Comparison of ENCODE assay signal across 8 mouse cellular contexts in the genomic region with DNA sequence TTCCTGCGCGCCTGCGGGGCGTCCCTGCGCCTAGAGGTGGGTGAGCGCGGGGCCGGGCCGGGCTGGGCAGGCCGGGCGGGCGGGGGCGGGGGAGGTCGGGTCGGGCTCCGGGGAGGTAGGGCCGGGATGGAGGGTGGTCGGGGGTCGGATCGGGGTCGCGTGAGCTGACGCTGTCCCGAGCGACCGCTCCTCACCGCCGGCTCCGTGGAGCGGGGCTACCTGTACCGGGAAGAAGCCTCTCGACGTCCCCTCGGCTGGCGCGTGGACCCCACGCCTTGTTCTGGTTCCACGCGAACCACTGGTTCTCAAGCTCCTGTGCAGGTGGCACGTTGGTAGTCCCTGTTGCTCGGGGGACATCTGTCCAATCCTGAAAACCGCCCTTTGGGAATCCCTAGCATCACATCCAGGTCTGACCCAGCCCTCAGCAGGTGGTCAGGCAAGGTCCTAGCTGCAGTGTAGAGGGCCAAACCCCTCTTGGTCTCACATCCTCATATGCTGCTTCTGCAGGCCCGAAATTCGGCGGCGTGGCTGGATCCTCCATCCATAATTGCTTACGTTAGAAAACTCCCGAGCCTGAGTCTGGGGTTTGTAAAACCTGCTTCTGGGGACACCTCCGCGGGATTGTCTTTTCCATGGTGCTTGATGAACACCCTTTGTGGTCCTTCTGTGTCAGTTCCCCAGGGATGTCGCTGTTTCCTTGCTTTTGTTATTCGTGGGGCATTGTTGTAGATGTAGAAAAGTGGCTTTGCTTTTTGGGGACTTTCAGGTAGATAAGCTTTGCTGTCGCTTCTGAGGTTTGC. TPM values are rescaled to one million over a fixed set of nuclear protein-coding genes. Genes with fewer than 3 reads are reported as not detected.
A peak's percentile ranks its signal among the peaks of the same experiment; 100 is the strongest.
DNase-seq lines count a peak whose midpoint lies in the region; ATAC-seq and TF ChIP-seq lines count a peak whose summit lies in the region.

No protein-coding gene starts in this region.

- DNase-seq in liver, adult 2 months (ENCODE audit: extremely low read depth, low read depth, low spot score): no peak
- DNase-seq in liver (no peak), MEL-GATA-1-ER (ENCODE audit: extremely low read depth, low read depth) (peak; percentile 10)
- no peak for DNase-seq in gastrocnemius, adult 8-10 months (ENCODE audit: low spot score in 2 of 2)
- DNase-seq in frontal cortex, postnatal 36 days (ENCODE audit: low spot score in 2 of 2): no peak

- H3K4me1 ChIP-seq in liver, adult 2 months (ENCODE audit: control insufficient read depth, insufficient read depth, low read length): peaks cover 18% of the 10 kb centered on the region
- H3K4me1 ChIP-seq in cortical plate, adult 2 months (ENCODE audit: control insufficient read depth, insufficient read depth, low read length): peaks cover 8% of the 10 kb centered on the region
- peaks cover 9% of the 10 kb centered on the region for H3K4me1 ChIP-seq in intestine, embryonic 15.5 days (replicated peaks)
- H3K4me1 ChIP-seq in midbrain, embryonic 15.5 days: peaks cover 28% of the 10 kb centered on the region

- H3K4me3 ChIP-seq in liver, adult 2 months (ENCODE audit: insufficient read depth, low read depth, low read length): peak overlapping the region; percentile 93
- H3K4me3 ChIP-seq in cortical plate, adult 2 months (ENCODE audit: insufficient read depth, low read length): peak overlapping the region; percentile 90
- H3K4me3 ChIP-seq in intestine, embryonic 15.5 days (replicated peaks): peak overlapping the region; percentile 89
- H3K4me3 ChIP-seq in midbrain, embryonic 15.5 days: peak overlapping the region; percentile 89

- no peaks in the 10 kb centered on the region for H3K27me3 ChIP-seq in liver, adult 2 months (ENCODE audit: control insufficient read depth, insufficient read depth, low read length)
- H3K27me3 ChIP-seq in intestine, embryonic 15.5 days (replicated peaks): no peaks in the 10 kb centered on the region
- no peaks in the 10 kb centered on the region for H3K27me3 ChIP-seq in midbrain, embryonic 15.5 days (replicated peaks)

- peaks cover 39% of the 10 kb centered on the region for H3K79me2 ChIP-seq in liver, adult 2 months (ENCODE audit: control insufficient read depth, insufficient read depth, low read length)

- no peak overlapping the region; the same call in 1 of the 2 replicates for H3K27ac ChIP-seq in liver, adult 2 months (replicated peaks; ENCODE audit: insufficient read depth, low read depth, low read length)
- peak overlapping the region; percentile 94; the same call in 1 of the 2 replicates for H3K27ac ChIP-seq in cortical plate, adult 2 months (ENCODE audit: insufficient read depth, low read length)
- H3K27ac ChIP-seq in intestine, embryonic 15.5 days: peak overlapping the region; percentile 94
- peak overlapping the region; percentile 82 for H3K27ac ChIP-seq in midbrain, embryonic 15.5 days

- H3K9ac ChIP-seq in liver, adult 2 months (ENCODE audit: low read depth, low read length): peak overlapping the region; percentile 96
- peak overlapping the region; percentile 97 for H3K9ac ChIP-seq in intestine, embryonic 15.5 days
- peak overlapping the region; percentile 94 for H3K9ac ChIP-seq in midbrain, embryonic 15.5 days

- no peaks in the 10 kb centered on the region for H3K36me3 ChIP-seq in liver, adult 2 months (ENCODE audit: control insufficient read depth, insufficient read depth, low read length)
- H3K36me3 ChIP-seq in intestine, embryonic 15.5 days: no peaks in the 10 kb centered on the region
- no peaks in the 10 kb centered on the region for H3K36me3 ChIP-seq in midbrain, embryonic 15.5 days (replicated peaks)

- no peak for TF ChIP-seq CTCF in liver, adult 2 months (IDR thresholded peaks at IDR 0.05; ENCODE audit: low read depth, low read length)
- TF ChIP-seq CTCF in cortical plate, adult 2 months (IDR thresholded peaks at IDR 0.05; ENCODE audit: extremely low read depth, insufficient read depth, low read length): peak; percentile 12; the same call in 1 of the 2 replicates

- peak; percentile 26 for ATAC-seq in intestine, embryonic 15.5 days
- peak; percentile 30 for ATAC-seq in midbrain, embryonic 15.5 days (replicated peaks)

- 6% methylated on average over 53 of the region's 53 CpGs for WGBS in liver, adult 2 months
- 1% methylated on average over 41 of the region's 53 CpGs for WGBS in intestine, embryonic 15.5 days
- 2% methylated on average over 46 of the region's 53 CpGs for WGBS in midbrain, embryonic 15.5 days

- H3K9me3 ChIP-seq in intestine, embryonic 15.5 days: no peaks in the 10 kb centered on the region
- no peaks in the 10 kb centered on the region for H3K9me3 ChIP-seq in midbrain, embryonic 15.5 days

- H3K4me2 ChIP-seq in intestine, embryonic 15.5 days (replicated peaks): peak overlapping the region; percentile 74
- H3K4me2 ChIP-seq in midbrain, embryonic 15.5 days: peak overlapping the region; percentile 96

- no peak for TF ChIP-seq POLR2A in liver, adult 2 months (IDR thresholded peaks at IDR 0.05; ENCODE audit: extremely low read depth, insufficient read depth, low read length)
- no peak for TF ChIP-seq POLR2A in cortical plate, adult 2 months (IDR thresholded peaks at IDR 0.05; ENCODE audit: extremely low read depth, insufficient read depth, low read length)

RNA-seq across cellular contexts. Expression of gene Arhgef7, which starts 31.2 kb away (rescaled TPM):
- 15.8 and 19.3 TPM in 2 replicates for total RNA-seq in liver, adult 2 months (2014; rRNA removed)
- 11.0 and 12.4 TPM in 2 replicates for polyA plus RNA-seq in liver, adult 2 months (2012; rRNA removed)
- 71.1 and 75.9 TPM in 2 replicates for polyA plus RNA-seq in cortical plate, adult 2 months (2012; rRNA removed)
- polyA plus RNA-seq in intestine, embryonic 15.5 days (2015; fragmentation: Nextera tagmentation; extraction: Ambion mirVana): 27.7 and 28.4 TPM in 2 replicates
- 87.6 and 87.7 TPM in 2 replicates for polyA plus RNA-seq in midbrain, embryonic 15.5 days (2015; fragmentation: Nextera tagmentation; extraction: Ambion mirVana)
- 10 to 100 TPM; 26.8 to 33.1 (median 29.5) TPM for total RNA-seq in gastrocnemius, adult 8-10 months (2022)

RNA-seq across cellular contexts. Expression of gene 1700016D06Rik, which starts 57.8 kb away (rescaled TPM):
- not detected in 2 replicates for total RNA-seq in liver, adult 2 months (2014; rRNA removed)
- not detected in 2 replicates for polyA plus RNA-seq in liver, adult 2 months (2012; rRNA removed)
- not detected in 2 replicates for polyA plus RNA-seq in cortical plate, adult 2 months (2012; rRNA removed)
- not detected in 2 replicates for polyA plus RNA-seq in intestine, embryonic 15.5 days (2015; fragmentation: Nextera tagmentation; extraction: Ambion mirVana)
- polyA plus RNA-seq in midbrain, embryonic 15.5 days (2015; fragmentation: Nextera tagmentation; extraction: Ambion mirVana): 0.24 TPM in 1 of 2 replicates, not detected in the other
- total RNA-seq in gastrocnemius, adult 8-10 months (2022): not detected
